Comparison of ENCODE assay signal across 8 mouse cellular contexts in the genomic region with DNA sequence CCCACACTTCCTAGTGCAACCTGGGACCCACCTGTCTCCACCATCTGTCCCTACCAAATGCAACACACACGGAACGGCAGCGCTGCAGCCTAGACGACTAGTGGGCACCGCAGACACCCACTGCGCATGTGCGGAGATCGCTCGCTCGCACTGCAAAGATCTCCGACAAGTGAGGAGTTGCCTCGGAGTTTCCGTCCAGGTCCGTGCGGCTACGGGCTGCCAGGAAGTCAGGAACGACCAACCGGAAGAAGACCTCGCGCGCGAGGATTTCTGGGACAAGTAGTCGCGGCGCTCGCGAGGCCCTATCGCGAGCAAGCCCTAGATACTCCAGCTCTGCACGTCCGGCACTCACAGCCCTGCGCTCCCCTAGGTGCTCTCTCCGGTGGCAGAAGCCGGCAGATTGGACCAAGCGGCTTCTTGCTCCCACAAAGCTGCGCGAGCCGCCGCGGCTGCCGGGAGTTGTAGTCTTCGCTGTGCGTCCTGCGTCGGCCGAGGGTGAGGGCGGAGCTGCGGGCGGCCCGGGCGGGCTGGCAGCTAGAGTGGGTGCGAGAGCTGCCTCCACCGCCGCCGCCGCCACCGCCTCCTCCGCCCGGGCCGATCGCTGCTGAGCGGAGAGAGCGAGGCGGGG. TPM values are rescaled to one million over a fixed set of nuclear protein-coding genes. Genes with fewer than 3 reads are reported as not detected.
DNase-seq lines count a peak whose midpoint lies in the region; ATAC-seq lines count a peak whose summit lies in the region.

A gene (plus strand): TSS at position 476 of the 628 bp plus-strand sequence.

- H3K9me3 ChIP-seq in heart, embryonic 14.5 days (ENCODE audit: control insufficient read depth, low read length) = no peaks in the 10 kb centered on the region
- H3K9me3 ChIP-seq in liver, embryonic 13.5 days (replicated peaks) = no peaks in the 10 kb centered on the region
- H3K9me3 ChIP-seq in stomach, embryonic 16.5 days (replicated peaks; ENCODE audit: control insufficient read depth, low read length) = no peaks in the 10 kb centered on the region

- peak within 1 kb of the TSS; percentile 88 to 95 for H3K4me3 ChIP-seq in heart, embryonic 14.5 days (ENCODE audit: control insufficient read depth in 1 of 2, insufficient read depth in 1 of 2, low read depth in 1 of 2, low read length in 2 of 2)
- H3K4me3 ChIP-seq in liver, embryonic 13.5 days (replicated peaks) = peak within 1 kb of the TSS; percentile 98
- H3K4me3 ChIP-seq in stomach, embryonic 16.5 days (replicated peaks; ENCODE audit: low read length) = peak within 1 kb of the TSS; percentile 74

- peak; percentile 85 for ATAC-seq in CD4-positive, CD25-positive, alpha-beta regulatory T cell, adult 4 months
- ATAC-seq in heart, embryonic 14.5 days (ENCODE audit: insufficient number of reproducible peaks, insufficient read depth, low FRiP score, low read depth) = peak; percentile 93
- peak; percentile 92 for ATAC-seq in liver, embryonic 13.5 days (ENCODE audit: low read depth)
- ATAC-seq in stomach, embryonic 16.5 days (ENCODE audit: insufficient read depth, low FRiP score) = peak; percentile 95

- H3K9ac ChIP-seq in heart, embryonic 14.5 days (ENCODE audit: low read length) = peak within 1 kb of the TSS; percentile 99
- H3K9ac ChIP-seq in liver, embryonic 13.5 days = peak within 1 kb of the TSS; percentile 99
- peak within 1 kb of the TSS; percentile 99 for H3K9ac ChIP-seq in stomach, embryonic 16.5 days (ENCODE audit: low read length)

- peak within 1 kb of the TSS; percentile 99 for H3K27ac ChIP-seq in heart, embryonic 14.5 days (replicated peaks in 1 of 2; ENCODE audit: control insufficient read depth in 1 of 2, insufficient read depth in 1 of 2, low read depth in 2 of 2, low read length in 2 of 2)
- peak within 1 kb of the TSS; percentile 97 for H3K27ac ChIP-seq in liver, embryonic 13.5 days
- H3K27ac ChIP-seq in stomach, embryonic 16.5 days (ENCODE audit: low read length) = peak within 1 kb of the TSS; percentile 98

- peak; percentile 94 for DNase-seq in c-Kit-negative CD71-positive TER-119-positive erythroid progenitor cells, embryonic 14.5 days (ENCODE audit: low read depth, low spot score)
- DNase-seq in fibroblast of lung, adult 2 months (ENCODE audit: low read depth) = peak; percentile 90
- peak; percentile 97 for DNase-seq in kidney, postnatal 14 days
- peak; percentile 94 for DNase-seq in liver, embryonic 13.5 days
- peak; percentile 97 for DNase-seq in neural tube, embryonic 10.5 days (ENCODE audit: extremely low spot score, low spot score)

- H3K4me2 ChIP-seq in heart, embryonic 14.5 days (ENCODE audit: low read length) = peak within 1 kb of the TSS; percentile 71
- peak within 1 kb of the TSS; percentile 93 for H3K4me2 ChIP-seq in liver, embryonic 13.5 days
- H3K4me2 ChIP-seq in stomach, embryonic 16.5 days (ENCODE audit: low read depth, low read length) = peak within 1 kb of the TSS; percentile 84

- no peaks in the 10 kb centered on the region for H3K36me3 ChIP-seq in heart, embryonic 14.5 days (ENCODE audit: control insufficient read depth, insufficient read depth, low read length)
- no peaks in the 10 kb centered on the region for H3K36me3 ChIP-seq in liver, embryonic 13.5 days
- no peaks in the 10 kb centered on the region; the same call in 1 of the 2 replicates for H3K36me3 ChIP-seq in stomach, embryonic 16.5 days (ENCODE audit: control insufficient read depth, insufficient read depth, low read length)

- under 1% methylated on average over 62 of the region's 64 CpGs for WGBS in heart, embryonic 14.5 days
- 0% methylated on average over 62 of the region's 64 CpGs for WGBS in liver, embryonic 13.5 days (ENCODE audit: insufficient replicate concordance)
- WGBS in stomach, embryonic 16.5 days = under 1% methylated on average over 64 of the region's 64 CpGs

- H3K4me1 ChIP-seq in heart, embryonic 14.5 days (ENCODE audit: control insufficient read depth in 2 of 2, insufficient read depth in 2 of 2, low read length in 2 of 2) = peaks cover 0 to 27% of the 10 kb centered on the region in 2 experiments; a peak in 3 of 4 replicates
- H3K4me1 ChIP-seq in liver, embryonic 13.5 days (replicated peaks) = peaks cover 53% of the 10 kb centered on the region
- H3K4me1 ChIP-seq in stomach, embryonic 16.5 days (ENCODE audit: control insufficient read depth, insufficient read depth, low read length) = peaks cover 20% of the 10 kb centered on the region

- no peaks in the 10 kb centered on the region for H3K27me3 ChIP-seq in heart, embryonic 14.5 days (ENCODE audit: control insufficient read depth, insufficient read depth, low read length)
- H3K27me3 ChIP-seq in liver, embryonic 13.5 days = no peaks in the 10 kb centered on the region
- no peaks in the 10 kb centered on the region for H3K27me3 ChIP-seq in stomach, embryonic 16.5 days (ENCODE audit: control insufficient read depth, insufficient read depth, low read length)

RNA-seq across cellular contexts. Expression of the gene that starts here (rescaled TPM):
- 10 to 100 TPM; 20.0 to 20.6 TPM for polyA plus RNA-seq in CD4-positive, CD25-positive, alpha-beta regulatory T cell, adult 4 months (2017; shearing (Covaris generic))
- 63.1 and 63.4 TPM in 2 replicates for polyA plus RNA-seq in heart, embryonic 14.5 days (2014; fragmentation: Nextera tagmentation; extraction: Ambion mirVana)
- polyA plus RNA-seq in liver, embryonic 13.5 days (2015; fragmentation: Nextera tagmentation; extraction: Ambion mirVana) = 19.2 and 23.9 TPM in 2 replicates
- 61.1 and 65.0 TPM in 2 replicates for polyA plus RNA-seq in stomach, embryonic 16.5 days (2015; fragmentation: Nextera tagmentation; extraction: Ambion mirVana)

Comparison
In these comparisons a context has a peak if more than half of its experiments do, and no peak if none do; other contexts are left out.
1. Peak in every context shown above with its lines: DNase-seq, ATAC-seq, H3K4me3 ChIP-seq and H3K27ac ChIP-seq.